Mouse (Mus musculus) right cerebral cortex, postnatal 25 days (tissue): ENCODE results near the gene Amhr2.

Source experiments
- DNase-seq: peaks from one replicate; pipeline ENCODE4 v3.0.0; 2022

Amhr2 gene

DNA sequence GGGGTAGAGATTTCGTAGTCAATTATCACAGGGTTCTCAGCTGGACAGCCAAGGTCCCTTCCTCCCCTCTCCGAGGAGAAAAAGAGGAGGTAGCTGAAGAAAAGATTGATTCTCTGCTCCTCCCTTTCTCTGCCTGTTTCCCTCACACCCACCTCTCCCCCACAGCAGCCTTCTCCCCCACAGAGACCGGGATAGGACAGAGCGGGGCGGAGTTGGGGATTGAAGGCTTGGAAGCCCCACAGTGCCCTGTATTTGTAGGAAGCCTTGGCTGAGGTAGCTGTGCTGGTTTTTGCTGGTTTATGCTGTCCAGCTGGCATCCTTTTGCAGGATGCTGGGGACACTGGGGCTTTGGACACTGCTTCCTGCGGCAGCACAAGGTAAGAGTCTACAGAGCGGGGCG is at the start of gene Amhr2:
Gene Amhr2, plus strand, starts transcription at position 222 of the 400 bp plus-strand sequence.
- DNase-seq, result no peak

DNA sequence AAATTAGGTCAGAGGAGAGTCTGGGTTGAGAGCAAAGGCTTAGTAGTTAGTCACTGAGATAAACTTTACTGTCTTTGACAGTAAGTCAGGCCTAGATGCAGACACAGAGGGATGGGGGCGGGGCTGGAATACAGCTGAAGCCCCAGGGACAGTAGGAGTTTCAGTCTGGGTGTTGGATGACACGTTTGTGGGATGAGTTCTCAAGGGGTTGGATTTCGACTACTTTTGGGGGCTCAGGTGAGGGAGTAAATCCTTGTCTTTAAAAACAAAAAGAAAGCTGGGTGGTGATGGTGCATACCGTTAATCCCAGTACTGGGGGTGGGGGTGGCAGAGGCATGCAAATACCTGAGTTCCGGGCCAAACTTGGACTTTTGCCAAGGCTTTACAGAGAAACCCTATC is 46.5 kb upstream of the Amhr2 start:
- no peak for DNase-seq

DNA sequence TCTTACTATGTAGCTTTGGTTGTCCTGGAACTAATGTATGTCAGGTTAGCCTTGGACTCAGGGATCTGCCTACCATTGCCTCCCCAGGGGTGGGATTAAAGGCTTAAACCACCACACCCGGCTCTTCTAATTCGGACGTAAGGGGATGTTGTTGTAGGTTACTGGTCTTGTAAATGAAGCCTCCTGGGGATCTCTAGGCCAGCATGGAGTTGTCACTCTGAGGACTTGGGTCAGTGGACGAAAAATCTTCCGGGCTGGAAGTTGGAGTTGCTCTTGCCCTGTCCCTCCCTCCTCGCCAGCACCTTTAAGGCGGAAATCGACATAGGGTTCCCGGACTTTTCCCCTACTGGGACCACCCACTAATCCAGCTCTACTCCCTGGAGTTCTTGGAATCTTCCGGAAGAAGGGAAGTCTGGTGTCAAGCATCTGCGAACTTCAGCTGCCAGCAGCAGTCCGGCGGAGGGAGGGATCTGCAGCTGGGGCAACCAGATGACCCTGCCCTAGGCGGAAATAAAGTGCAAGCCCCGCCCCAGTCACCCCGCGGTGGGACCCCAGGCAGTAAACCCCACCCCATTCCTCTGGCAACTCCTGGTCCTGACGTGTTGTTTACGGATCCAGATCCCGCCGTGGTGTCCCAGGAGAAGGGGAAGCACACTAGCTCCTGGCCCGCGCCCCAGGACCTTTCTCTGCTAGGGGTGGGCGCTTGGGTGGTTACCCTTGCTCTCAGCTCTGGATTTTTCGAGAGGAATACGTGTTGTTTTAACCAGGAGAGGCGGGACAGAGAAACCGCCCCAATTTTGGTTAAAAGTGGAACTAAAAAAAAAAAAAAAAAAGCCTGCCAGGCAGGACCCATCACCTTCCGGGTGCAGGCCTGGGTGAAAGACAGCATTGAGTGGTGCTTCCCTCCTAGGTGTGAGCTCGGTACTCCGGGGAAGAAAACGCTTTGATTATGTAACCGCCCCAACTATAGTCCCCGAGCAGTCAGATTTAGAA is 45.6 kb upstream of the Amhr2 start:
- DNase-seq, result peak; percentile 45

DNA sequence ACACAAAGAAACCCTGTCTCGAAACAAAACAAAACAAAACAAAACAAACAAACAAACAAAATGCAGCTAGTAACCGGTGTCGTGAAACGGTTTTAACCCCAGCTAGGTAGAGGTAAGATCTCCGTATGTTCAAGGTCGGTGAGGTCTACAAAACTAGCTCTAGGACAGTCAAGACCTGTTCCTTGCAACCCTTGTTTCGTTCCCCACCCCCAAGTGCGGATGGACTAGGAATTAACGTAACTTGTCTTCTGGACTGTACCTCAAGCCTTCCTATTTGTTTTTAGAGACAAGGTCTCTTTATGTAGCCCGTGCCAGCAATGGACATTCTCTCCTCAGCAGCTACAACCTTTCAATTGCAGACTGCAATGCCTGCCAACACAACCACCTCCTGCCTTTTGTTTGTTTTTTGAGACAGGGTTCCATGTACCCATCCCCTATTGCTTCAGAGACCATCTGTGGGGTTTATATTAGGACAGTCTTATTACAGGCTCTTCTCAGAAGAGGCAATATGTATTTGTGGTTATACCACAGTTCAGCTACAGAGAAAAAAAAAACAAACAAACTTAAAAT is 44.6 kb upstream of the Amhr2 start:
- no peak for DNase-seq

DNA sequence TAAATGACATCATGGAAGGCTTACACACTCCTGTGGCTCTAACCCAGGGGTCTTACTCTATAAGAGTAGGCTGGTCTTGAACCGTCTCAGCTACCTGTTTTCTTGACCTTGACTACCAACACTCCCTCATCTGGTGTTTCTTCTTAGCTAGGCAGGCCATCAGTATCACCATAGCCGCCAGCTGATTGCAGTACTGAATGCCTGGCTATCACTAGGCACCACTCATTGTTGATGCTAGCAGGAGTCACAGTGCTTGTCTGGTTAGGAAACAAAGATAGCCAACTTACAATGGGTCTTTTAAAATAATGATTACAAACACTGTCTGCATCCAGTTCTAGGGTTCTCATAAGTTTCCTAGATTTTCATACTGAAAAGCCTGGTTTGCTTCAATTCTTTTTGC is 43.9 kb upstream of the Amhr2 start:
- DNase-seq, result no peak

DNA sequence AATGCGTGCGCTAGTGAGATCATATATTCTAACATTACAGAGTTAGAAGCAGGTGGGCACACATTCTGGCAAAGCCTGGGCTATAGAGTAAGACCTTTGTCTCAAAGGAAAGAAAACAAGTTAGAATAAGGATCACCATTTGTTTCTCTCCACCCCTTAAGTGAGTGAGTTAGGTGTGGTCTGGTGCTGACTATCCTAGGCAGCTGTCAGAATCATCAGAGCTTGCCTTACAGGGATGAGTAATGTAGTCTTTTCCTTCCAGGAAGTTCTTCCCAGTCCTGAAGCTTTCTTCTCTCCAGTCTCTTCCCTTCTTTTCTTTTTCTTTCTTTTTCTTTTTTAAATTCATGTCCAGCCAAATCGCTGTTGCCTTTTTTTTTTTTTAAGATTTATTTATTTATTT is 43.0 kb upstream of the Amhr2 start:
- DNase-seq, result no peak

DNA sequence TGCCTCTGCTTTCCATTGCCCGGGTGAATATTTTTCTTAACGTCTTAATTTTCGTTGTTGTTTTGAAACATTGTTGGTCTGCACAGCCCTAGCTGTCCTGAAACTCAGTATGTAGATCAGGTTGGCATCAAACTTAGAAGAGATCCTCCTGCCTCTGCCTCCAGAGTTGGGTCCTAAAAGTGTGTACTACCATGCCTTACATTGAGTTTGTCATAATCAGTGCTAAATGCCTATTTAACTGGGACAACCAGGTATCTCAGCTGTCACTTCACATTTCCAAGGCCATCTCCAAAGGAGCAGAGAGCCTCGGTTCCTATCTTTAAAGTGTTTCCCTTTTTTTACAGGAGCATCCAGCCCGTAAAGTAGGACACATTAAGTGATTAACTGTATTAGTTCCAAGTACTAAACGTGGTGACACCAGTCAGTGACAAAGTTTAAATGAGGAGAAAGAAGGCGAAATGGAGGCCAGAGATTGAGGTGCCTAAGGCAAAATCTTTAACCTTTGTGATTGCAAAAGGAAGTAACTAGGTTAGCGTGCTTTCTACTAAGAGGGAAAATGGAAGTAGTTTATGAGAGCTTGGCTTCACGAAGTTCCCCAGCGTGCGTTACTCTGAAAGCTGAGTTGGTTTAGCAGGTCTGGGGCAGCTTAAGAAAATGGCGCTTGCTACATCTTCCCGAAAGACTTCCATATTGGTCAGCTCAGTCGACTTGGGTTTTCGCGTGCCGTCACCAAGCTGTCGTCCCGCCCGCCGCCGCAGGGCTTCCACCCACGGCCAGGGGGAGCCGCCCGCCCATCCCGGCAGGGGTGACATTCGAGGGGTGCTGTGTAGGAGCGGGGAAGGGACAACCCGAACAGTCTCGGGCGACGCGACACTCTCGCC is 40.3 kb upstream of the Amhr2 start:
- DNase-seq, result no peak

DNA sequence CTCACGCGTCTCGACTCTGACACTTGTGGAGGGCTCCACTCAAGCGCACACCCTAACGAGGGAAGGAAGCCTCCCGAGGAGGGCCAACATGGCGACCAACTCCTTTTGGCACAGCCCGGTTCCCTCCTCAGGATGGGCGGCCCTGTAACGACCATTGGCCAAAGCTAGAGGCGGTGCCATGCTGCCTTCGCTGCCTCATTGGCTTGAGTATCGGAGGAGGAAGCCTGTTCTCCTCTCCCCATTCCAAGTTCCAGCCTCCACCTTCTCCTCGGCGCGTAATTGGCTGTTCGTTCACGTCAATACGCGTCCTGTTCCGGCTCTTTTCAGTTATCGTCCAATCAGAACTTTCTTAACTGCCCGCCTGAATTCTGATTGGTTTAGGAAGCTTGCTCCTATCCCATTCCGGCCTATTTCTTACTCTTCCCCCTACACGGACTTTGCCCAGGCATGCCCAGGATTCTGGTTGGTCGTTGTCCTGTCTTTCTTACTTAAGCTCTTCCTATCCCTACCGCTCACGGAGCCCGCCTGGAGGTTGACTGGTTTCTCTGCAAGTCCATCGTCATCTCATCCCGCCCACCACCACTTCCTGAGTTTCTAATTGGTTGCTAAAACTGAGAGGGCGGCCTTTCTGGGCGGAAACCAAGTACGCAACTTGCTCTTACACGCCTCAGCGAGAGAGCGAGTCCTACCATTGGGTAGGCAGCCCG is 39.5 kb upstream of the Amhr2 start, which contains the start of gene Sp1:
Gene Sp1, plus strand, starts transcription at position 655 of the 707 bp plus-strand sequence.
- DNase-seq, result peak; percentile 99

DNA sequence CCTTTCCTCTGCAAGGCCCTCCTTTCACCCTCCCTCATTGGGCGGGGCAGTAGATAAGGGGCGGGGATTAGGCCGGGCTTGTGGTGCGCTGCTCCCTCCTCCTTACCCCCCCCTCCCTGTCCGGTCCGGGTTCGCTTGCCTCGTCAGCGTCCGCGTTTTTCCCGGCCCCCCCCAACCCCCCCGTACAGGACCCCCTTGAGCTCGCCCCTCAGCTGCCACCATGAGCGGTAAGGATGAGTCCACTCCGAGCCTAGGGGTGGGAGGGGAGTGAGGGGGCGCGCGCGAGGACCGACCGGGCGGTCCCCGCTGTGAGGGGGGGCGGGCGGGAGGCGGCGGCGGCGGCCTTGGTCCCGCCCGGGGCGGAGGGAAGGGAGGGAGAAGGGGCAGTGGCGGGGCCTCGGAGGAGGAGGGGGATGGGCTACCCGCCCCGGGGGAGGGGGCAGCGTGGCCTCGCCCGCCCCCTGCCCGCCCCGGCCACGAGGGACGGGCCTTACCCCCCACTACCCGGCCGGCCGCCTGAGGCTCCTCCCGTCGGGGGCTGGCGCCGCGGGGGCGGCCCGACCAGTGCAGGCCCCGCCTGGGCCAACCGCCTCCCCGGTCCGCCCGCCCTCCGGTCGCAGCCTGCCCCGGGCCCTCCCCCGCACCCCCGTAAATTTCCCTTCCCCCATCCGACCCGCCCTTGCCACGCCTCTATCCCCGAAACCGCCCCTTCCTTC is 38.8 kb upstream of the Amhr2 start:
- peak; percentile 72 for DNase-seq

DNA sequence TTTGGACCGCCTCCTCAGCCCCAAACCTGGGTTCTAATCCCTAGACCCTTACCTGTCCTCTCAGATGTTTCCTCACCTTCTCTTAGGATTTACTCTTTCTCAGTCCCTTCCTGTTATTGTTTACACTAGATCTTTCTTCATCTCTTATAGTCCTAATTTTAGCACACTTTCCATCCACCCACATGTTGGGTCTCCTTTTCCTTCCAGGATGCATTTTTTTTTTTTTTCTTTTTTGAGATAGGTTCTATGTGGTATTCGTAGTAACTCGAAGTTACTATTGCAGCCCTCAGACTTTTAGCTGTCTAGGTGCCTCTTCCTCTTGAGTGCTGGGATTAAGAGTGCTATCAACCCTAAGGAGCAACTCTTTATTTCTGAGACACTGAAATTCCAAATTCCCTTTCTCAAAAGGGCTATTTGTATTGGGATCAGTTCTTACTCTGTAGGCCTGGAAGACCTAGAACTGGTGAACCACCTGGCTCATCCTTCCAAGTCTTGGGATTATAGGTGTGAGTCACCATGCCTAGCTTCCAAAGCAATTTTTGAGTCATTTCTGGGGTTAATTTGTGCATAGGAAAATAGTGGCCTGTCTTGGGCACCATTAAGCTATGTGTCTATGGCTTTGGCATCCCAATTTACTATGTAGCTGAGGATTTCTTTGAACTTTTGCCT is 38.1 kb upstream of the Amhr2 start:
- DNase-seq, result no peak

DNA sequence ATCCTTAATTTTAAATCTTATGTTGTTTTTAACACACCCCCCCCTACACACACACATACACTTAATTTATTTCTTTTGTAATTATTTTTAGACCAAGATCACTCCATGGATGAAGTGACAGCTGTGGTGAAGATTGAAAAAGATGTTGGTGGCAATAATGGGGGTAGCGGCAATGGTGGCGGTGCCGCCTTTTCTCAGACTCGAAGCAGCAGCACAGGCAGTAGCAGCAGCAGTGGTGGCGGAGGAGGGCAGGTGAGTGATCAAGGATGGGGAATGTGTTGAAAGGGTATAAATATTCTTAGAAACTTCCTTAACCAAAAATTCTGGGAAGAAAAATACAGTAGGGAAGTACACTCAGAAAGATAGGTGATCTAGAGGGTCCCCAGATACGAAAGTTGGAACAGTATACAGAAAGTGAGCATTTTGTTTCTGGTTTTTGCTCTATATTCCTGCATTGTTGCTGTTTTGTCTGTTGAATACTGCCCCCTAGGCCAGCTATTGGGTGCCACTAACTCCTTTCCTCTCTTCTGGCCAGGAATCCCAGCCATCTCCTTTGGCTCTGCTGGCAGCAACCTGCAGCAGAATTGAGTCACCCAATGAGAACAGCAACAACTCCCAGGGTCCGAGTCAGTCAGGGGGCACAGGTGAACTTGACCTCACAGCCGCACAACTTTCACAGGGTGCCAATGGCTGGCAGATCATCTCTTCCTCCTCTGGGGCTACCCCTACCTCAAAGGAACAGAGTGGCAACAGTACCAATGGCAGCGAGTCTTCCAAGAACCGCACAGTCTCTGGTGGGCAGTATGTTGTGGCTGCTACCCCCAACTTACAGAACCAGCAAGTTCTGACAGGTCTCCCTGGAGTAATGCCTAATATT is 37.2 kb upstream of the Amhr2 start:
- no peak for DNase-seq

DNA sequence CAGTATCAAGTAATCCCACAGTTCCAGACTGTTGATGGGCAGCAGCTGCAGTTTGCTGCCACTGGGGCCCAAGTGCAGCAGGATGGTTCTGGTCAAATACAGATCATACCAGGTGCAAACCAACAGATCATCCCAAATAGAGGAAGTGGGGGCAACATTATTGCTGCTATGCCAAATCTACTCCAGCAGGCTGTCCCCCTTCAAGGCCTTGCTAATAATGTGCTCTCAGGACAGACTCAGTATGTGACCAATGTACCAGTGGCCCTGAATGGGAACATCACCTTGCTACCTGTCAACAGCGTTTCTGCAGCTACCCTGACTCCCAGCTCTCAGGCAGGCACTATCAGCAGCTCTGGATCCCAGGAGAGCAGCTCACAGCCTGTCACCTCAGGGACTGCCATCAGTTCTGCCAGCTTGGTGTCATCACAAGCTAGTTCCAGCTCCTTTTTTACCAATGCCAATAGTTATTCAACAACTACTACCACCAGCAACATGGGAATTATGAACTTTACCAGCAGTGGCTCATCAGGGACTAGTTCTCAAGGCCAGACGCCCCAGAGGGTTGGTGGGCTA is 36.5 kb upstream of the Amhr2 start:
- DNase-seq, result no peak

DNA sequence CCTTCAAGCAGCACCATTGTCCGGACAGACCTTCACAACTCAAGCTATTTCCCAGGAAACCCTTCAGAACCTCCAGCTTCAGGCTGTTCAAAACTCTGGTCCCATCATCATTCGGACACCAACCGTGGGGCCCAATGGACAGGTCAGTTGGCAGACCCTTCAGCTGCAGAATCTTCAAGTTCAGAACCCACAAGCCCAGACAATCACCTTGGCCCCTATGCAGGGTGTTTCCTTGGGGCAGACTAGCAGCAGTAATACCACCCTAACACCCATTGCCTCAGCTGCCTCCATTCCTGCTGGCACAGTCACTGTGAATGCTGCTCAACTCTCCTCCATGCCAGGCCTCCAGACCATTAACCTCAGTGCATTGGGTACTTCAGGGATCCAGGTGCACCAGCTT is 35.9 kb upstream of the Amhr2 start:
- no peak for DNase-seq

DNA sequence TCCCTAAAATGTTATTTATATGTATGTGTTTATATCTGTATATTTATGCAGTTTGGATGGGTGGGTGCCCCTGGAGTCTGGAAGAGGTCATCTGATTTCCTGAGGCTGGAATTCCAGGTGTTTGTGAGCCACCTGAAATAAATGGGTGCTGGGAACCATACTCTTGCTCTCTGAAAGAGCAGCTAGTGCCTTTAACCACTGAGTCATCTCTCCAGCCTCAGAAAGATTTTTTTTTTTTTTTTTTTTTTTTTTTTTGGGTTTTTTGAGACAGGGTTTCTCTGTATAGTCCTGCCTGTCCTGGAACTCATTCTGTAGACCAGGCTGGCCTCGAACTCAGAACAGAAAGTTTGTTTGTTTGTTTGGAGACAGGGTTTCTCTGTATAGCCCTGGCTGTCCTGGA is 34.1 kb upstream of the Amhr2 start:
- no peak for DNase-seq

DNA sequence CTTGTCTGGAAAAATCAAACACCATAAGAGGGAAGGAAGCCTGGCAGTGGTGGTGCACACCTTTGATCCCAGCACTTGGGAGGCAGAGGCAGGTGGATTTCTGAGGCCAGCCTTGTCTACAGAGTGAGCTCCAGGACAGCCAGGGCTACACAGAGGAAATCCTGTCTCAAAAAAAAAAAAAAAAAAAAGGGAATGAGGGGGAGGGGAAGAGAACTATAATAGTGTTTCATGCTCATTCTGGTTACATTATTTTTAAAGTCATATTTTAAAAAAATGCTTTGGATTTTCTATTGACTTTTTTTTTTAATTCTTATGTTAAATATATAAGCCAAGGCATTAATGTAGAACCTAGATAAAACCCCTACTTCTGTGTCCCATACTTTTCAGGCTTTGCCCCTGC is 31.5 kb upstream of the Amhr2 start:
- DNase-seq, result no peak

DNA sequence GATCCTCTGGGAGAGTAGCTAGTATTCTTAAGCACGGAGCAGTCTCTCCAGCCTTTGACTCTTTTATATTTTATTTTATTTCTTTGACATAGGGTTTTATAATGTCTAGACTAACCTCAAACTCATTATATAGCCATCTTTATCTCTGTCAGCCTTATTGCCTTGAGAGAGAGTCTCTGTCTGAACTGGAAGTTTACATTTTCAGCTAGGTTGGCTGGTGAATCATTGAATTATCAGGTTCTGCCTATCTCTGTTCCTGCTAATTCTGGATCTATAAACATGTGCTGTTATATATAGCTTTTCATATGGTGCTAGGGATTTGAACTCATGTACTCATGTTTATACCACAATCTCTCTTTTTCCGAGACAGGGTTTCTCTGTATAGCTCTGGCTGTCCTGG is 27.6 kb upstream of the Amhr2 start:
- DNase-seq, result no peak

DNA sequence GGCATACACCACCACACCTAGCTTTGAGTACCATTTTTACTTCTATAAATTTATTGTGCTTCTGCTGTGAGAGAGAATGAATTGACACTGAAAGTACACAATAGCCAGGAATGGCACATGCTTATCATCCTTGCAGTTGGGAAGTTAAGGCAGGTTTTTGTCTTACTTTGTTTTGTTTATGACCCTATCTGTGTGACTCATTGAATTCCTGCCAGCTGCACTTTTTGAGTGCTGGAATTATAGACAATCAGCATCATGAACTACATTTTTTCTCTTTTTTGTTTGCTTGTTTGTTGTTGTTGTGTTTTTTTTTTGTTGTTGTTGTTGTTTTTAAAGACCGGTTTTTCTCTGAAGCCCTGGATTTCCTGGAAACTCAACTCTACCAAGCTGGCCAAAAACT is 24.2 kb upstream of the Amhr2 start:
- no peak for DNase-seq

DNA sequence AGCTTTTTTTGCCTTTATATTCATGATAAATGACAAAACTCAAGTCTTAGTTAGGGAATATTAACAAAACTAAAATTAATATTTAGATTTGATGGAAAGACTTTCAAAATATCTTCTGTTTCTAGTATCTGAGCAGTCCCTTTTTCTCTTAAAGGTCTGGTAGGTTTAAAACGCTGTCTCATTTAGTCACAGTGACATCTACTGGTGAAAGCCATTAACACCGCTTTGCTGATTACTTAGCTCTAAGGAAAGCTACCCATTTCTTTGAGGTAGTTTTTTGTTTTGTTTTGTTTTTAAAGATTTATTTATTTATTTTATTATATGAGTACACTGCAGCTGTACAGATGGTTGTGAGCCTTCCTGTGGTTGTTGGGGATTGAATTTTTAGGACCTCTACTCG is 23.7 kb upstream of the Amhr2 start:
- DNase-seq, result no peak

DNA sequence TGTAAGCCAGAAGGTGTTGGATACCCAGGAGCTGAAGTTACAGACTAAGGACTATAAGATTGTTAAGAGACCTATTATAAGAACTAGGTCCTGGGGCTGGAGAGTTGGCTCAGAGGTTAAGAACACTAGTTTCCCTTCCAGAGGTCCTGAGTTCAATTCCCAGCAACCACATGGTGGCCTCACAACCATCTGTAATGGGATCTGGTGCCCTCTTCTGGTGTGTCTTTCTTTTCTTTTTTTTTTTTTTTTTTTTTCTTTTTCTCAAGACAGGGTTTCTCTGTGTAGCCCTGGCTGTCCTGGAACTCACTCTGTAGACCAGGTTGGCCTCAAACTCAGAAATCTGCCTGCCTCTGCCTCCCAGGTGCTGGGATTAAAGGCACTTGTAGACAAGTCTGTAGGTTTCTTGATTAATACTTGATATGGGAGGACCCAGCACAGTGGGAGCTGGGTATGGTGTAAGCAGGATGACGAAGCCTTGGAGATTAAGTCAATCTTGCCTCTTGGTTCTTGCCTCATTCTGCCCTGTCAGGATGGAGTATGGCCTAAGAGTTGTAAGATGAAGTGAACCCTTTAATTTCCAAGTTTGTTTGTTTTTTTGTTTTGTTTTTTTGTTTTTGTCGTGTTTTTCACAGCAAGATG is 21.4 kb upstream of the Amhr2 start:
- DNase-seq, result no peak

DNA sequence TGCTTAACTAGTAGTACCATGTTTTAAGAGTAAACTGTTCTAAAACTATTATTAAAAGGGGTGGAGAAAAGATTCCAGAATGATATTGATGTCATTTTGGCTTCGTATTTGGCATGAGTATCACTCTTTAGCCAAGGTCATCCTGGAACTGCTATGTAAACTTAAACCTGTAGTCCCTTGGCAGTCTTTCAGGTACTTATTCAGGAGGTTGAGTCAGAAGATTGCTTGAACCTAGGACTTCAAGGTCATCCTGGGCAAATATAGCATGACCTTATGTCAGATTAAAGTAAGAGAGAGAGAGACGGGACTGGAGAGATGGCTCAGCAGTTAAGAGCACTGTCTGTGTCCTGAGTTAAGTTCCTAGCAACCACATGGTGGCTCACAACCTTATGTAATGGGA is 20.5 kb upstream of the Amhr2 start:
- no peak for DNase-seq
